Mouse (Mus musculus): ENCODE measurements around the gene Krtcap3. TPM values are rescaled to one million over a fixed set of nuclear protein-coding genes. Genes with fewer than 3 reads are reported as not detected.

Krtcap3 gene
- total RNA-seq, 1 experiment: 10.5 TPM

- H3K27ac ChIP-seq (ENCODE audit: insufficient read depth, low read depth, low read length, poor library complexity, severe bottlenecking): no peak overlapping the region
- no peaks in the 10 kb centered on the region for H3K4me1 ChIP-seq (ENCODE audit: control insufficient read depth in 2 of 2, insufficient read depth in 2 of 2, low read length in 2 of 2, poor library complexity in 1 of 2)
- H3K4me3 ChIP-seq (ENCODE audit: insufficient read depth in 1 of 2, low read depth in 1 of 2, low read length in 2 of 2, poor library complexity in 1 of 2, severe bottlenecking in 1 of 2): no peak overlapping the region
- in situ Hi-C loops (cut with MboI; ENCODE audit: low sequenced_read_pairs in 2 of 2, unreplicated experiment in 2 of 2): no loop called here
- no peak for DNase-seq (ENCODE audit: low read depth, low spot score)
- no peaks in the 10 kb centered on the region for H3K9me3 ChIP-seq (ENCODE audit: control insufficient read depth, insufficient read depth, low read depth, low read length)
- H3K9ac ChIP-seq (ENCODE audit: insufficient read depth, low read depth, low read length, poor library complexity, severe bottlenecking): no peak overlapping the region
- TF ChIP-seq CHD2 (IDR thresholded peaks at IDR 0.05; ENCODE audit: low read depth, low read length) (no peak), MAFK (IDR thresholded peaks at IDR 0.05; ENCODE audit: insufficient read depth, low read depth, low read length) (no peak), ZC3H11A (IDR thresholded peaks at IDR 0.05; ENCODE audit: borderline replicate concordance, low read depth, low read length) (no peak), HCFC1 (IDR thresholded peaks at IDR 0.05; ENCODE audit: borderline replicate concordance, insufficient read depth, low read length) (no peak), ZNF384 (IDR thresholded peaks at IDR 0.05; ENCODE audit: low read depth, low read length) (no peak)
- no peaks in the 10 kb centered on the region for H3K36me3 ChIP-seq (ENCODE audit: control insufficient read depth, insufficient read depth, low read length, poor library complexity, severe bottlenecking)
Observed at GRCm38 (mm10) chr5:31226641-31227040, 24.9 kb upstream of the Krtcap3 start.

- in situ Hi-C loops (cut with MboI; ENCODE audit: low sequenced_read_pairs in 2 of 2, unreplicated experiment in 2 of 2): no loop called here
- H3K4me3 ChIP-seq (ENCODE audit: insufficient read depth in 1 of 2, low read depth in 1 of 2, low read length in 2 of 2, poor library complexity in 1 of 2, severe bottlenecking in 1 of 2): peak within 1 kb of the TSS; percentile 75 to 93
- peak within 1 kb of the TSS; percentile 20; the same call in 1 of the 2 replicates for H3K27ac ChIP-seq (ENCODE audit: insufficient read depth, low read depth, low read length, poor library complexity, severe bottlenecking)
- H3K36me3 ChIP-seq (ENCODE audit: control insufficient read depth, insufficient read depth, low read length, poor library complexity, severe bottlenecking): peaks cover 4% of the 10 kb centered on the region
- TF ChIP-seq ZNF384 (IDR thresholded peaks at IDR 0.05; ENCODE audit: low read depth, low read length) (no peak), MAFK (IDR thresholded peaks at IDR 0.05; ENCODE audit: insufficient read depth, low read depth, low read length) (no peak), HCFC1 (IDR thresholded peaks at IDR 0.05; ENCODE audit: borderline replicate concordance, insufficient read depth, low read length) (0 out of 2 replicates have a peak, but pooled peaks have one; percentile 33), ZC3H11A (IDR thresholded peaks at IDR 0.05; ENCODE audit: borderline replicate concordance, low read depth, low read length) (no peak), CHD2 (IDR thresholded peaks at IDR 0.05; ENCODE audit: low read depth, low read length) (no peak)
- peak within 1 kb of the TSS; percentile 77 for H3K9ac ChIP-seq (ENCODE audit: insufficient read depth, low read depth, low read length, poor library complexity, severe bottlenecking)
- DNase-seq (ENCODE audit: low read depth, low spot score): peak; percentile 89
- H3K4me1 ChIP-seq (ENCODE audit: control insufficient read depth in 2 of 2, insufficient read depth in 2 of 2, low read length in 2 of 2, poor library complexity in 1 of 2): peaks cover 0 to 4% of the 10 kb centered on the region in 2 experiments; a peak in 1 of 4 replicates
- no peaks in the 10 kb centered on the region for H3K9me3 ChIP-seq (ENCODE audit: control insufficient read depth, insufficient read depth, low read depth, low read length)
Observed at GRCm38 (mm10) chr5:31240637-31241521, 10.6 kb upstream of the Krtcap3 start, which contains the start of the genes Nrbp1 and Gm9970. Gene Nrbp1 (plus strand): TSS chr5:31240864. Gene Gm9970 (minus strand): TSS chr5:31241232.

DNA sequence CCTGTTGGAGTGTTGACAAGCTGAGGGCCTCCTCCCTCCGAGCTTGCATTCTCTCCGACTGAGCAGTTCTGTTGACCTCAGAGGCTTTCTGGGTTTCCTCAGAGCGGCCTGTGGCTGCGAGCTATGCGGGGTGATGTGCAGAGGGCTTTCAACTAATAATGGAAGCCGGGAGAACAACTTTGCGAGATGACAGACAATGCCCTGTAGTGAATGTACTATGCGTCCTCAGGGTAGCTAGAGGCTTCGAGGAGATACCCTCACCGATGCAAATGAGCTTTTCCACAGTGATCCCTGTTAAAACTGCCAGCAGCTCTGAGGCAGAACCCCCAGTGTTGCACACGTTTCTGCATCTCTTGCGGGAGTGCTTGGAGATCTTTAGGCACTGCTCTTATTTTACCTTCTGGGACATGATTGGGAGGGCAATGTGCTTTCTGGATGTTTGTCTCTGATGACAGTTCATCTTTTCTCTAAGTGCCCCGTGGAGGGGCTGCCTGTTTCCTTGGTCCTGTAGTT, 9.9 kb upstream of the Krtcap3 start:
- Histone ChIP-seq H3K9me3 (ENCODE audit: control insufficient read depth, insufficient read depth, low read depth, low read length) (no peaks in the 10 kb centered on the region), H3K36me3 (ENCODE audit: control insufficient read depth, insufficient read depth, low read length, poor library complexity, severe bottlenecking) (peaks cover 4% of the 10 kb centered on the region), H3K4me1 (ENCODE audit: control insufficient read depth in 2 of 2, insufficient read depth in 2 of 2, low read length in 2 of 2, poor library complexity in 1 of 2) (peaks cover 0 to 4% of the 10 kb centered on the region in 2 experiments; a peak in 1 of 4 replicates), H3K27ac (ENCODE audit: insufficient read depth, low read depth, low read length, poor library complexity, severe bottlenecking) (no peak overlapping the region), H3K4me3 (ENCODE audit: insufficient read depth in 1 of 2, low read depth in 1 of 2, low read length in 2 of 2, poor library complexity in 1 of 2, severe bottlenecking in 1 of 2) (peak overlapping the region; percentile 75 to 93), H3K9ac (ENCODE audit: insufficient read depth, low read depth, low read length, poor library complexity, severe bottlenecking) (peak overlapping the region; percentile 61; the same call in 1 of the 2 replicates)
- in situ Hi-C loops (cut with MboI; ENCODE audit: low sequenced_read_pairs in 2 of 2, unreplicated experiment in 2 of 2): no loop called here
- no peak for DNase-seq (ENCODE audit: low read depth, low spot score)
- TF ChIP-seq HCFC1 (IDR thresholded peaks at IDR 0.05; ENCODE audit: borderline replicate concordance, insufficient read depth, low read length) (no peak), ZNF384 (IDR thresholded peaks at IDR 0.05; ENCODE audit: low read depth, low read length) (no peak), CHD2 (IDR thresholded peaks at IDR 0.05; ENCODE audit: low read depth, low read length) (no peak), MAFK (IDR thresholded peaks at IDR 0.05; ENCODE audit: insufficient read depth, low read depth, low read length) (no peak), ZC3H11A (IDR thresholded peaks at IDR 0.05; ENCODE audit: borderline replicate concordance, low read depth, low read length) (no peak)

- no peak overlapping the region for H3K27ac ChIP-seq (ENCODE audit: insufficient read depth, low read depth, low read length, poor library complexity, severe bottlenecking)
- no peak overlapping the region for H3K9ac ChIP-seq (ENCODE audit: insufficient read depth, low read depth, low read length, poor library complexity, severe bottlenecking)
- in situ Hi-C loops (cut with MboI; ENCODE audit: low sequenced_read_pairs in 2 of 2, unreplicated experiment in 2 of 2): no loop called here
- no peak for DNase-seq (ENCODE audit: low read depth, low spot score)
- peaks cover 0 to 4% of the 10 kb centered on the region in 2 experiments; a peak in 1 of 4 replicates for H3K4me1 ChIP-seq (ENCODE audit: control insufficient read depth in 2 of 2, insufficient read depth in 2 of 2, low read length in 2 of 2, poor library complexity in 1 of 2)
- TF ChIP-seq HCFC1 (IDR thresholded peaks at IDR 0.05; ENCODE audit: borderline replicate concordance, insufficient read depth, low read length) (no peak), MAFK (IDR thresholded peaks at IDR 0.05; ENCODE audit: insufficient read depth, low read depth, low read length) (no peak)
- peaks cover 4% of the 10 kb centered on the region for H3K36me3 ChIP-seq (ENCODE audit: control insufficient read depth, insufficient read depth, low read length, poor library complexity, severe bottlenecking)
- H3K9me3 ChIP-seq (ENCODE audit: control insufficient read depth, insufficient read depth, low read depth, low read length): no peaks in the 10 kb centered on the region
- H3K4me3 ChIP-seq (ENCODE audit: insufficient read depth in 1 of 2, low read depth in 1 of 2, low read length in 2 of 2, poor library complexity in 1 of 2, severe bottlenecking in 1 of 2): peak overlapping the region in 1 of 2 experiments; percentile 93; a peak in 2 of 4 replicates
Observed at GRCm38 (mm10) chr5:31242191-31242590, 9.3 kb upstream of the Krtcap3 start.

Data from ES-E14 (cell line).